Mouse (Mus musculus) retina, postnatal 7 days (tissue): ENCODE data around the gene Gm28510.
"Not testable (repeated sequence)": the region's sequence is repeated elsewhere in the genome, so short reads cannot be mapped to it uniquely, and the experiment has no call there.

ENCODE experiments used
- DNase-seq: peaks from one replicate; pipeline ENCODE4 v3.0.0-alpha.2; 2012; ENCODE audit warnings: low read depth, low spot score

The Gm28510 gene

DNA sequence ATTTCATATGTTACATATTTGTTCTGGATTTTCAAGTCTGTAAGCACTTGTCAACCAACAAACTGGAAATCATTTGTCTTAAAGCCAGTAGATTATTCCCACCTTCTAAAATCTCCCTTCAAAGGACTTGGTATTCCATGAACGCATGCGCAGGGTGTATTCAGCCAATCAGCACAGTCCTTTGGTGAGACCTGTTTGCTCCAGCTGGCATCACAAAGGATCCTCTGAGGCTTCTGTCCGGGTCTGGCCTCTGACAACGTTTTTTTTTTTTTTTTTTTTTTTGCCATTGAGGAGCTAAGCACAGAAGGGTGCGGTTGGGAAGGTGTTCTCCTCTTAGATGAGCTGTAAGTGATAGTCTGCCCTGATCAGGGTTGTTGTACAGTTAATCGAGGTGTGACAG, at the start of gene Gm28510:
TSS of gene Gm28510 (plus strand) at position 301 of the 400 bp plus-strand sequence.
- DNase-seq: not testable (repeated sequence)
